Mouse (Mus musculus) right cerebral cortex, postnatal 36 days (tissue): ENCODE data around the gene Lenep.

Experiments
- DNase-seq, 2 experiments: peaks; one replicate each; pipeline ENCODE4 v3.0.0; 2022; ENCODE audit warnings: low spot score in 2 of 2, mixed read lengths in 1 of 2

Gene Lenep

DNA sequence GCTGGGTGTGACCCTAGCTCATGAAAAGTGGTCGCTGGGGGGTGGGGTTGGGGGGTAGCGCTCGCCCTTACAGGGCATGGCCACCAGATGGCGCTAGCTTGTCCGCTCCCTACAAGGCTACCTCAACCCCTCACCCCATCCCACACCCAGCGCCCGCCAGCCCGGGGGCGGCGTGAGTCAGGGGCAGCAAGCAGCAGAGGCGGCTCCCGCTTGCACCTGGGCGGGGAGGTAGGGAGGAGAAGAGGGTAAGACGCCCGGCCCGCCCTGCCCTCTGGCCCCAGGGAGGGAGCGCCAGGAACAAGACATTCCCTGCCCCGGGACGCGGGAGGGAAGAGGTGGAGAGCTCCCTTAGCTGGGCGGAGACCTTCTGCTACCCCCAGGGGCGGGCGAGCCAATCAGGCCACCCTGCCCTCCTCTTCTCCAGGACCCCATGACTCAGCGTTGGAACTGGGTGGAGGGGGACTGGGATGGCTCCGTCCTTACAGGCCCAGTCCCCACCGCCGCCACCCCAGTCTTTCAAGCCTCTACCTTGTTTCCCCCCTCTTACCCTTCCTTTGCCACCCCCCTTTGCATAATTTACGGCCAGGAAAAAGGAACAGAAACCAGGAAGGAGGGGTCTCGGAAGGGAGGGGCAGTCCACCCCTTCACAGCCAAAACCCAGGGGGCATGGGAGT lies 24.1 kb downstream of the Lenep start:
- DNase-seq, result peak in 1 of 2 experiments; percentile 49

DNA sequence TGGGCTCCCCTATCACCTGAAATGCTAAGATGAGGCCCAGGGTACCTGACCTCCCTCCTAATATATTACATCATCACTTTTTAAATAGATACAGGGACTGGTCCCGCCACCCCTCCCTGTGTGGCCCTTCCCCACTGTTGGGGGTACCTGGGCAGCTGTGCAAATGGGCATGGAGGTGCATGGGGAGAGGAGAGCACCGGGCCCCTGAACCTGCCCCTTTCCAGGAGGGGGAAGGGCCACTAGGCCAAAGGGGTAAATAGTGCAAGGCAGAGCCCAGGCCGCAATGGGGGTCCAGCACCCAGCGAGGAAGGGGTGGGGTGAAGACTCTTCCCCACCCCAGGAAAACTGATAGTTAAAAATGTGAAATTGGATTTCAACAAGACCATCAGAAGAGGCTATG lies 24.8 kb downstream of the Lenep start:
- DNase-seq, result no peak

DNA sequence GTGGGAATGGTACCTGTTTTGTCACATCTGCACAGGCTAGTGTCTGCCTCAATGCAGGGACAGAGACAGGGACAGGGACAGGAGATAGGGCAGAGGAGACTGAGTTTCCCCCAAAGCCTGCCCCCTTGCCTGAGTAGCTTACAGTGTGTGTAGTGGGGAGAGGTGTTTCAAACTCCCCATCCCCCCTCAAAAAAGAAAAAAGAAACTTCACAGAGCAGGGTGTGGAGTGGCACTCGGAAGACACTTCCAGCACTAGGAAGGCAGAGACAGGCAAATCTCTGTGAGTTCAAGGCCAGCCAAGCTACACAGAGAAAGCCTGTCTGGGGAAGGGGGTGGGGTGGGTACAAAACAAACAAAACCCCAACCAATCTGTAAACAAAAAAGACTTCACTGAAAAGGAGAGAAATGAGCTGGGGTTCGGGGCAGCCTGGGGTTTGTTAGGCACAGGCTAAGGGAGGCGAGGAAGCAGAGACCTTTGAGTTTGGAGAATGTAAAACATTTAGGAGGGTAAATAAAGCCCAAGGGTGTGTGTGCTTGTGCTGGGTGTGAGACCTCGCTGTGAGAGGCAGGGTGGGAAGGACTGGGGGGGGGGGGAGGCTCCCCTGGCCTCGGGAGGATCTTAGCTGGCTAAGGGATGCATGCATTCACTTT lies 28.9 kb downstream of the Lenep start:
- no peak for DNase-seq

DNA sequence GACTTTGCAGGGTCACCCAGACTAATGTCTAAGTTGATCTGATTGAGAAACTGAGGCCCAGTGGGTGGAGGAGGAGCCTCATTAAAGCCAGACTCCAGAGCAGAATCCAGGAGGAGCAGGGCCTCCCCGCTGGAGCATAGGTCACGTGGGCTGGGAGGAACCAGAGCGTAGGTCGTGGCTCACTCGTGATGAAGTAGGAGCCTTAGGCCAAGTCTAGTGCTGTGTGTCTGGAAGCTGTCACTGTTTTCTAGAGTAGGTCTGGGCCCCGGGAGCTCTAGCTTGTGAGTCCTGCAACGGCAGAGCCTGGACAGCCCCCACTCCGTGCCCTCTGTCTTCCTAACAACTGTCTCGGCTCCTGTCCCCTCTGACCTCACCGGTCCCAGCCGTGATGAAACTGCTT lies 35.3 kb downstream of the Lenep start:
- no peak for DNase-seq

DNA sequence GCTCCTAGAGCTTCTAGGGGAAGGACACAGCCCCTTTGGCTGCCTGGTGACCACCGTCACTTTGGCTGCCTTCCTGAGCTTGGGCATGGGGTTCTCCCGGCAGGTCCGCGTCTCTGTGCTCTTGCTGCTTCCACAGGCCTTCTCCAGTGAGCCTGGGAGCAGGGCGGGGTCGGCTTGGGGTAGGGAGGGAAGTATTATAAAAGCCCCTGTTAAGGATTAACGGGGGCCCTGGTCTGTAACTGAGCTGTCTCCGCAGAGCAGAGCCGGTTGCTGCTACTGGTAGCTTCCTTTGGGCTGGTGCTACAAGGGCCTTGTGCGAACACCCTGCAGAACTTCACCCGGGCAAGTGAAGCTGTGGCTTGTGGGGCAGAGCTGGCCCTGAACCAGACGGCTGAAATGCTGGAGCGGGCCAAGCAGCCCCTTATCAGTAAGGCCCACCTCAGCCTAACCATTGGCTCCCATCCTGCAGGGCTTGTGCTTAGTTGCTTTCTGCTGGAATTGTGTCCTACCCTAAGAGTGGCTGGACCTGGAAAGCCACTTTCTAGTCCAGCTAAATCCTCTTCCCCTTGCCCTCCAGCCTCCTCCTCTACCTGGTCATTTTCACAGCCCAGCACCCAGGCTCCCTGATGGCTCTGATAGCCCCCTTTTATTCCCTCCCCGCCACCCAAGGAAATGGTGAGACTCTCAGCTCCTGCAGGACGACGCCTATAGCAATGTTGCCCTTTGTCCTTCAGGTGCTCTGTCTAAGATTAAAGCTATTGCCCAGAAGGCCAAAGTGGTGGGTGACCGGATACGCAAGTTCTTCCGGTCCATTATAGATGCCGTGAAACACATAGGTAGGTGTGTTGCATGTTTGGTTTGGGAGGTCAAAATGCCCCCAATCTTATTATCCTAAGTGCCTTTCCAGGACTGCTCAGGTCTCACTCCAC lies 36.8 kb downstream of the Lenep start:
- DNase-seq, result no peak

DNA sequence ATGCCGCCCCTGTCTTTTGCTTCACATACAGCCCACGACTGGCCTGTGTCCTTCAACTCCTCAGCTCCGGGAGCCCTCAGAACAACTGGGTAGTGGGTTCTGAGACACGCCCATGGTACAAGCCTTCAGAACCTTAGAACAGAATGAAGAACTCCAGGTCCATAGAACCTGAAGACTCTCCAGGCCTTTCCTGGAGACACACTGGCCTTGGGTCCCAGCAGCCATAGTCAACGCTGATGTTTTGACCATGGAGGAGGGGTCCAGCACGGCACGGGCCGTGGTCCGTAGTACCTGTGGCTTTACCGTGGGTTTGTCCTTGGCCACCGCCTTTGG lies 37.5 kb downstream of the Lenep start, which contains the start of gene Dcst1:
Gene Dcst1 (minus strand): TSS at position 101 of the 333 bp plus-strand sequence.
- DNase-seq, result no peak

DNA sequence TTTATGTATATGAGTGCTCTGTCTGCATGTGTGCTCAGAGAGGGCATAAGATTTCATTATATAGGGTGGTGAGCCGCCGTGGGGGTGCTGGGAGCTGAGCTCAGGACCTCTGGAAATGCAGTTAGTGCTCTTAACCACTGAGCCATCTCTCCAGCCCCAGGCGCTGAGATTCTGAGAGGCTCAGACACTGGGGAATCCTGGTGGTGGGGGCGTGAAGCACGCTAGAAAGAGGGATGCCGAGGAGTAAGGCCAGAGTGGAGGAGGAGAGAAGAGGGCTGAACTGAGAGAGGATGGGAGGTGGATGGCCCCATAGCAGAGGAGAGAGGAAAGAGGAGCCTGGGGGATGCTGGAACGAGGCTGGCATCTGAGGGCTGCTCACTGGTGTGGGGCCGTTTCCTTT lies 38.0 kb downstream of the Lenep start:
- no peak for DNase-seq

DNA sequence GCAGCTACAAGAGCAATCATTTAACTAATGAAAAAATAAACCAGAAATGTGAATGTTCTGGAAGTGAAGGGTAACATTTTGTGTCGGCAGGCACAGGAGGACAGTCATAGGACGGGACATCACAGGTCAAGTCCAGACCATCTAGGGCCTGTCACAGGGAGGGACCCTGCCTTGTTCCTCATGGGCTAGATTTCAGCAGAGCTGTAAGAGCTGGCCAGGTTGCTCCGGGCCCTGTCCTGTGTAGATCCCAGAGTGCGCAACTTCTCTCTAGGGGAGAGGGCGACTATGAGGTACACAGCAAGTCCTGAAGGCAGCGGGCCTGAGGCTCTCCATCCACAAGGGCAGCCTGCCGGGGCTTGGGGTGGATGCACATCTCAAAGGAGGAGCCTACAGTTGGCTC lies 40.9 kb downstream of the Lenep start, which contains the start of gene Dcst2:
Gene Dcst2 (plus strand): TSS at position 301 of the 400 bp plus-strand sequence.
- no peak for DNase-seq

DNA sequence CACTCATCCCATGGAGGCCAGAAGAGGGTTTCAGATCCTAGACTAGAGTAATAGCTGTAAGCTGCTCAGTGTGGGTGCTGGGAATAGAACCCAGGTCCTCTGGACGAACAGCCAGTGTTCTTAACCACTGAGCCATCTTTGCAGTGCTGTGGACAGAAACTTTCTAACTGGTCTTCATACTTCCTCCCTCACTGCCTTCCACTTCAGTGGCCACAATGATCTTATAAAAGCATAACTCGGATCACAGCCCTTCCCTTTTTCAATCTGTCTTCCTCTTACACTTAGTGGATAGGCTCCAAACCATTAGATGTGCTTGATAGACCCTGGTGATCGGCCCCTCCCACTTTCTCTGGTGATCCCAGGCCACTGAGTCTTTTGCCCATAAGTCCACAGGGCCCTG lies 42.4 kb downstream of the Lenep start:
- DNase-seq, result no peak

DNA sequence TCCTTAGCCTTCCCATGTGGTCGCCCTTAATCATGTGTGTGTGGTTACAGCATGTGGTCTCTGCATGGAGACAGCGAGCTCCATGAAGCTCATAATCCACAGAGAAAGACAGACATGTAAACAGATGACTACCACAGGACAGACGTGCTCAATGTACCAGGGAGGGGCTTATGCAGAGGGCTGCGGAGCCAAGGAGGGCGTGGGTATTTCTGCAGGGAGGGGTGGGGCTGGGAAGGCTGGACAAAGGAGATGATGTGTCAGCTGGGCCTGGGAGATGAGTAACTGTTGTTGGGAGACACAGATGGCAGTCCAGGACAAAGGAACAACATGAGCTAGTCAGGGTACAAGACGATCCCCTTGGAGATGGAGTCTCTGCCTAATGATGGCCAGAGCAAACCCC lies 43.0 kb downstream of the Lenep start:
- no peak for DNase-seq

DNA sequence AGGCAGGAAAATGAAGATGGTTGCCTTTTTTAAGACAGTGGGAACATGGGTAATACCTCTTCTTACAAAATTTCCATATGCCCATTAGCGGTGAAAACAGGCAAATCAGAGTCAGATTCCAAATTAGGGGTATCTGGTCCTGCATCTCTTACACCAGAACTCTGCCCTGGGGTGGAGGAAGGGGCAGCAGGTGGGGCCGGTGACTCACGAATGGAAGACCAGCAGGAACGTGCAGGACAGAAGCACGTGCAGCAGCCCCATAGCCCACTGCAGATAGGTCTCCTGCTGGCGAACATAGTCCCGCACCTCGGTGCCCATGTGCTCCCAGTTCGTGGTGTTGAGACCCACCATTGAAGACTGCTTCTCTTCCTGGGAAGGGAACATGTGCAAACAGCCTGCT lies 46.6 kb downstream of the Lenep start:
- no peak for DNase-seq

DNA sequence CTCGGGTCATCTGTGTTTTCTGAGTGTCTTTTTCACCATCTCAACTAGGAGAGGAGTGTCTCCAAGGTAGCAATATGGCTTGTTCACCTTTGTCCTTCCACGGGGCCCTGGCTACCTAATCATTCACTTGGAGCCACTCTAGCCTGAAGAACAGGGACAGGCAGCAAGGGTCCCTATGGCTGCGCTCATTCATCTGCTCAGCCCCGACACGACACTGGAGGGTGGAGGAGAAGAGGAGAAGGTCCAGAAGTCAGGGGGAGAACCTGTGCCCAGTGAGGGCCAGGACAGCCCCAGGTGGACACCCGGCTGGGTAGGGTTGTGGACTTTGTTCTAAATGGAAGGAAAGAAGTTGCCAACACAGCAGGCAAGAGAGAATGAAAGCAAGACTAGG lies 47.1 kb downstream of the Lenep start:
- DNase-seq, result no peak

DNA sequence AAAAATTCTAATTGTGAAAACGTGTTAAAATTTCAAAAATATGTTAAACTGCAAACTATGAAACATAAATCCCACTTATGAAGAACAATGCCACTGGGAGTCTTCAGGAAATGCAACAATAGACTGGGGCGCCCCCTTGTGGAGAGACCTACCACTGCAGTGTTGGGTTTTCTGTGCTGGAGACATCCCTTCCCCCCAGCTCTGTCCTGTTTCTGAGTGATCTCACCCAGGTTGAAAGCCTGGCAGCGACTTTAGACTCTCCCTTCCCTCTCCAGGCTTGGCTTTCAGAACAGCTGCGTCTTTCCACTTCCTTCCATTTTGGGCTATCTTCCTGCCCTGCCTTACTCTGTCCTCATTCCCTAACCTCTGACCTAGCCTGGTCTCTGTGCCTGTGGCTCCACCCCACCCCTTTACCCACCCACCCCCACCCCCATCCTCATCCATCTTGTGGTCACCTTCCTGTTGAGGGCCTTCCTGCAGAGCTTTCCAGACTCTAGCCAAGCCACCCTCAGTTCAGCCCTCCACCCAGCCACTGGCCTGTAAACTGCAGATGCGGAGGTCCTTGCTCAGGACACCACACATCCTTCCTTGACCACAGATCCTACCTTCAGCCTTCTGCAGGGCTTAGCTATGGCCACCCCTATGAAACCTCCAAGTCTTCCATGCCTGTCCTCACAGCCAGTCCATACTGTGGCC lies 47.6 kb downstream of the Lenep start:
- peak; percentile 78 to 82 for DNase-seq

DNA sequence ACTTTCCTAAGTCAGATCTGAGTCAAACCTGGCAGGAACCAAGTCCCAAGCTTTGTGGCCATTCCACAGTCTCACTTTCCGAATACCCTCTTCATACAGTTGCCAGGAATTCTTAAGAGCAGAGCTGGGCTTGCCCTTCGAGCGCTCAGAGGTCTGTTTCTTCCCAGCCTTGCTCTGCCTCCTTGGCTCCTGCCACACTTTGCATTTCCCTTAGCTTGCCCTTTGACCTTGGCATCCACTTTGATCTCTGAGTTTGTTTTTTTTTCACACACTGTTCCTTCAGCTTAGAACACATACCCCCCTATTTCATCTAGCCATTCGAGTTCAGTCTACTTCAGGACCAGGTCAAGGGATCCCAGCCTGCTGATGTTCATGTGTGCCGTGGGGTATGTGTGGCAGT lies 51.3 kb downstream of the Lenep start:
- DNase-seq, result no peak
